Mouse (Mus musculus) embryo, embryonic 10 days (tissue): Measurements from ENCODE around the gene Pabpn1l.

Experiments used
- DNase-seq: peaks from one replicate; pipeline ENCODE4 v3.0.0-alpha.2; 2015; ENCODE audit warnings: low spot score

The Pabpn1l gene

GRCm38 (mm10) chr8:122622727-122623126, at the start of gene Pabpn1l:
Pabpn1l (minus strand) TSS chr8:122622739.
- peak; percentile 23 for DNase-seq

GRCm38 (mm10) chr8:122671894-122672293, 49.4 kb upstream of the Pabpn1l start:
- DNase-seq = no peak

- DNase-seq = no peak
These were observed 48.2 kb upstream of the Pabpn1l start for GRCm38 (mm10) chr8:122670718-122671117.

- peak; percentile 27 for DNase-seq
These were observed 47.5 kb upstream of the Pabpn1l start for GRCm38 (mm10) chr8:122670001-122670400.

- DNase-seq = peak; percentile 64
These were observed 46.8 kb upstream of the Pabpn1l start for GRCm38 (mm10) chr8:122669370-122669769.

GRCm38 (mm10) chr8:122667854-122668253, 45.3 kb upstream of the Pabpn1l start:
- no peak for DNase-seq

- DNase-seq = no peak
These were observed 44.3 kb upstream of the Pabpn1l start for GRCm38 (mm10) chr8:122666827-122667226.

GRCm38 (mm10) chr8:122666338-122666764, 43.8 kb upstream of the Pabpn1l start:
- DNase-seq = no peak

- no peak for DNase-seq
These were observed 43.3 kb upstream of the Pabpn1l start for GRCm38 (mm10) chr8:122665667-122666316.

- DNase-seq = peak; percentile 26
These were observed 42.7 kb upstream of the Pabpn1l start for GRCm38 (mm10) chr8:122665221-122665620.

GRCm38 (mm10) chr8:122663670-122664069, 41.1 kb upstream of the Pabpn1l start:
- no peak for DNase-seq

- DNase-seq = no peak
These were observed 40.6 kb upstream of the Pabpn1l start for GRCm38 (mm10) chr8:122663106-122663505.

GRCm38 (mm10) chr8:122661894-122662293, 39.4 kb upstream of the Pabpn1l start:
- DNase-seq = no peak

GRCm38 (mm10) chr8:122661138-122661537, 38.6 kb upstream of the Pabpn1l start:
- peak; percentile 86 for DNase-seq

- DNase-seq = no peak
These were observed 37.5 kb upstream of the Pabpn1l start for GRCm38 (mm10) chr8:122660022-122660421.

GRCm38 (mm10) chr8:122658807-122659160, 36.2 kb upstream of the Pabpn1l start:
- DNase-seq = peak; percentile 45

- DNase-seq = peak; percentile 83
These were observed 35.7 kb upstream of the Pabpn1l start for GRCm38 (mm10) chr8:122658149-122658806.

GRCm38 (mm10) chr8:122656056-122656999, 33.8 kb upstream of the Pabpn1l start:
- DNase-seq = no peak

- DNase-seq = peak; percentile 34
These were observed 32.2 kb upstream of the Pabpn1l start for GRCm38 (mm10) chr8:122654768-122655167.

- no peak for DNase-seq
These were observed 30.1 kb upstream of the Pabpn1l start for GRCm38 (mm10) chr8:122652643-122653042.

GRCm38 (mm10) chr8:122651326-122651921, 28.9 kb upstream of the Pabpn1l start:
- DNase-seq = no peak
